Mouse (Mus musculus) CD8-positive naive resting alpha-beta T cell, adult 57 days (primary cell): ENCODE data around the gene Frmpd3. TPM values are rescaled to one million over a fixed set of nuclear protein-coding genes. Genes with fewer than 3 reads are reported as not detected.

Experiments
- total RNA-seq: library from RNA; stranded (reverse); gene quantifications from one replicate; pipeline ENCODE4 v1.2.4, GENCODE M21; 2023

Frmpd3 gene
- not detected for total RNA-seq

GRCm38 (mm10) chrX:140341656-140342392 is at the start of gene Frmpd3:
Gene Frmpd3 (plus strand): TSS chrX:140342263.

DNA sequence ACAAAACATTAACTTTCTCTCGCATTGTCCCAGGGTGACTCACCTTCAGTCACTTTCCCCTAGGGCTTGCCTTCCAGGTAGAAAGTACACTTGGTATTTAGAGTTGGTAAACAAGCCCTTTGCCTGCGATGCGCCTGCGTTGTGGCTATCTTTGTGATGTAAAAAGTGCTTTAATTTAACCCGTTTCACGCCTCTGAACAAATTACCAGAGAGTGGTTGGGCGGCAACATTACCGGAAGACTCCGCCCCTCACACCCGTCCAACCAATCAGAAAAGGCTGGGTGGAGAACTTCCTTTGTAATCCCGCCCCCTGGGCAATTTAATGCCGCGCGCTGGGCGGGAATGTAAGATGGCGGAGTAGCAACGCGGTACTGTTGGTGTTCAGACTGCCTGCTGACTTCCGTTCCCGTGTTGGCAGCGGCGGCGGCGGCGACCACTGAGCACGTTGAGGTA is 114.2 kb downstream of the Frmpd3 start, which contains the start of gene Prps1:
Gene Prps1, plus strand, starts transcription at position 335 of the 453 bp plus-strand sequence.

Other genes starting within 250 kb of the Frmpd3 start
- 55.4 TPM for gene Prps1, start 114.3 kb downstream of the Frmpd3 start, total RNA-seq